Mouse (Mus musculus) left cerebral cortex, adult 2 months (tissue): ENCODE measurements around the gene Clec12b. TPM values are rescaled to one million over a fixed set of nuclear protein-coding genes. Genes with fewer than 3 reads are reported as not detected.
A peak's percentile ranks its signal among the peaks of the same experiment; 100 is the strongest.

ENCODE experiments used
- DNase-seq, 2 experiments: peaks; one replicate each; pipeline ENCODE4 v3.0.0; 2021 to 2022; ENCODE audit warnings: low spot score in 2 of 2, mixed read lengths in 1 of 2; ENCODE audit errors: extremely low spot score in 1 of 2
- H3K27ac ChIP-seq: fragments of 200-600 bp; 2 replicates; pipeline ENCODE4 v1.8.1; 2022
- H3K4me3 ChIP-seq: fragments of 200-600 bp; 2 replicates; pipeline ENCODE4 v1.8.1; 2022
- CTCF ChIP-seq: fragments of 200-600 bp; IDR thresholded peaks from 2 replicates; pipeline ENCODE4 v1.8.1; 2022; ENCODE audit warnings: antibody characterized with exemption, mild to moderate bottlenecking, moderate library complexity
- intact Hi-C: fragments of 180-260 bp; cut with DNase I; formaldehyde crosslinking; loops from one replicate; pipeline ENCODE4 v1.15.1; 2025
- total RNA-seq, 2 experiments: library from RNA; stranded (reverse); gene quantifications; 2 replicates each; pipeline ENCODE4 v1.2.3; 2021

Gene Clec12b
- total RNA-seq, 2 experiments from 2014 or later = not detected

GRCm38 (mm10) chr6:129326016-129326415 lies 59.7 kb downstream of the Clec12b start:
- H3K27ac ChIP-seq = no peak overlapping the region
- intact Hi-C loops = no loop called here
- DNase-seq = no peak
- no peak overlapping the region for H3K4me3 ChIP-seq
- peak; percentile 13 for TF ChIP-seq CTCF

Other genes starting within 250 kb of the Clec12b start
- 1 to 10 TPM; 4.7 to 8.4 TPM for gene Clec2d, start 205.3 kb downstream of the Clec12b start, total RNA-seq
- not detected for gene Cd69, start 110.4 kb downstream of the Clec12b start, total RNA-seq
- not detected for gene 4922502D21Rik, start 54.1 kb downstream of the Clec12b start, total RNA-seq
- gene Clec12a, start 43.2 kb downstream of the Clec12b start, total RNA-seq = under 1 TPM; 0.26 to 0.52 TPM
- gene Clec1b, start 11.4 kb upstream of the Clec12b start, total RNA-seq = not detected
- gene Clec9a, start 23.0 kb upstream of the Clec12b start, total RNA-seq = not detected
- 1 to 10 TPM; 1.2 to 1.6 TPM for gene Clec1a, start 66.1 kb upstream of the Clec12b start, total RNA-seq
- gene Olr1, start 121.3 kb upstream of the Clec12b start, total RNA-seq = not detected
- gene Tmem52b, start 126.7 kb upstream of the Clec12b start, total RNA-seq = not detected
- gene Gabarapl1, start 147.3 kb upstream of the Clec12b start, total RNA-seq = 100 to 1,000 TPM; 707 to 713 TPM
- gene Klre1, start 192.0 kb upstream of the Clec12b start, total RNA-seq = not detected
- gene Klrd1, start 205.9 kb upstream of the Clec12b start, total RNA-seq = not detected
- gene Klrk1, start 238.0 kb upstream of the Clec12b start, total RNA-seq = not detected